Mouse (Mus musculus): ENCODE results near the gene Ntm.
A peak's percentile ranks its signal among the peaks of the same experiment; 100 is the strongest.

Gene Ntm

DNA sequence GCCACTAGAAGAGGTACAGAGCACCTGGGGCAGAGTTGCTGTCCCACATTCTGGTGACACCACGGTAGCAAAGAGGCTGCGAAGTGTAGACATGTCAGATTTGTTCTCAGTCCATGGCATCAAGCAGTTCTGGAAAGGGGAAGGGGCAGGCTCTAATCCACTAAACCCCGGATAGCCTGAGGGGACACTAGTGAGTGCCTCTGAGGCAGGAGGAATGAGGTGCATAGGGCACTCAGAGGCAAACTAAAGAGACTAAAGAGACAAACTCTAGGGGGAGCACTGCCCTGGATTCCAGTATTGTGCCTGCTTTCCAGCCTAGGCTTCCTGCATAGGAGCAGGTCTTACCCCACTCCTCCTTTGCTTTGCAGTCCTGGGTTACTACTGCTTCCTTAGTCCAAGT is 926.5 kb downstream of the Ntm start:
- DNase-seq (ENCODE audit: low read depth, low spot score) = no peak

DNA sequence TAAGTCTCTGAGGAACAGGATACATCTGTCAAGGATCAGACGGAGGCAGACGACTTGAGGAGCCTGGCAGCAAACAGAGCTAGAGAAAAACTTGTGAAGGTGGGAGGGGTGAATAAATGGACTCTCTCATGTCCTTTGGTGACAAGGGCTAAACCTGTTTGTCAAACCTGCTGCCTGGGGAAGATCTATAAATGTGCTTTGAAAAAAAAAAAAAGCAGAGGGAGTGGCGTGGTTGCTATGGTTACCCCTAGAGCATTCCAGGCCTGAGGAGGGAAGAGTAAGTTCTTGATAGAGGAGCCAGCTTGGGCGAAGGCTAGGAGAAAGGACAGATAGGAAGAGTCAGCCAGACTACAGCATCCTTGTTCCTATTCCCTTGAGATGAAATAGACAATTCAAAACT is 926.9 kb downstream of the Ntm start:
- DNase-seq (ENCODE audit: low read depth, low spot score) = no peak

- no peak for DNase-seq (ENCODE audit: low read depth, low spot score)
Observed at GRCm38 (mm10) chr9:29026410-29026809, 936.5 kb downstream of the Ntm start.

DNA sequence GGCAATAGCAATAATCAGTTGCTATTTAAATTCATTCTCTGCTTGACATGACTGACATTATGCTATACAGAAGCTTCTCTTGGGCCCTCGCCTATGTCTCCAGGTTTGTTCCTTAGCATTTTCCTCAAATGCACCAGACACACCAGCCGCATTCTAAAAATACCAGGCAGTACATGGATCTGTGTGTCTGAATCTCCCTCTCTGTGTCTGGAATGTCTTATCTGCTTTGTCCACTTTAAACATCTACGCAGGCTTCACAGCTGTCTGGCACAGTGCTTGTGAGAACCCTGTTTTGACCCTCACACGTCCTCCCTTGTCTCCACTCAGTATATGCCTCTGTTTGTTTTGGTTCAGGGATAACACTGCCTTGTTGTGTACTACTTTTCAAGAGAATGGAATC is 937.3 kb downstream of the Ntm start:
- no peak for DNase-seq (ENCODE audit: low read depth, low spot score)

GRCm38 (mm10) chr9:29025104-29025503 is 937.8 kb downstream of the Ntm start:
- no peak for DNase-seq (ENCODE audit: low read depth, low spot score)

DNA sequence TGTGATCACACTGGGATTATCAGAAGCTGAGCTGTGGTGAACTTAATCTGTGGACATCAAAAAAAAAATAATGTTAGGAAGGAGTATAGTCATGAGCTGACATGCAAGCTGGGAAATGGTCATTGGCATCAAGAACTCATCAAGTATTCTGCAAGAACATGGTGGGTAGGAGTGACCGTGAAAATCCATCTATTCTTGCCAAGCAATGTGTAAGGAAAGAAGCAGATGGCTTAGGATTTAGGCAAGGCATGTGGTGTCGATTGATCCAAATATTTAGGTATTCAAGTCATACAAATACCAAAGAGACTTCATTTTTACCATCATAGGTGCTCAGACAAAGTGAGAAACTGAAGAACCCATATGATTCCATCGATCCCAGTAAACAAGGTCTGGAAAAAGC is 946.1 kb downstream of the Ntm start:
- DNase-seq (ENCODE audit: low read depth, low spot score) = no peak

- no peak for DNase-seq (ENCODE audit: low read depth, low spot score)
Observed at GRCm38 (mm10) chr9:29013881-29014280, 949.1 kb downstream of the Ntm start.

DNA sequence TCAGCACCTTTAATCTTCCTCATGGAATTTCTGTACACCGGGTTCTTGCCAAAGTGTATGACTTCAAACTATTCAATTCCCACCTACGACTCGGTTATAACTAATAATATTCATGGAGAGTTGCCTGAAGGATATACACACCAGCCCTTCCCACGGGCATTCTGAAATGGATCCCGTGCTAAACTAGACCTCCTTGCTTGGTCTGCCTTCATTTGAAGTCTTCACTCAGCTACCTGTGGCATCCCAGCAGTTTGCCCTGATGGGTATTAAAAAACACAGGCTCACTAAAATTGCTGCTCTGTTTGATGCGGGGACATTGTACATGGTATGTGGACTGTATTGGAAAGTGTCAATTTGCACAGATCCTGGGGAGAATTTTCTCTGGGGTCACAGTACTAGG is 950.4 kb downstream of the Ntm start:
- no peak for DNase-seq (ENCODE audit: low read depth, low spot score)

GRCm38 (mm10) chr9:29011476-29011875 is 951.5 kb downstream of the Ntm start:
- DNase-seq (ENCODE audit: low read depth, low spot score) = no peak

GRCm38 (mm10) chr9:29004534-29004933 is 958.4 kb downstream of the Ntm start:
- no peak for DNase-seq (ENCODE audit: low read depth, low spot score)

GRCm38 (mm10) chr9:28999951-29000351 is 963.0 kb downstream of the Ntm start:
- DNase-seq (ENCODE audit: low read depth, low spot score) = peak; percentile 40

- DNase-seq (ENCODE audit: low read depth, low spot score) = no peak
Observed at GRCm38 (mm10) chr9:28977275-28977674, 985.7 kb downstream of the Ntm start.

DNA sequence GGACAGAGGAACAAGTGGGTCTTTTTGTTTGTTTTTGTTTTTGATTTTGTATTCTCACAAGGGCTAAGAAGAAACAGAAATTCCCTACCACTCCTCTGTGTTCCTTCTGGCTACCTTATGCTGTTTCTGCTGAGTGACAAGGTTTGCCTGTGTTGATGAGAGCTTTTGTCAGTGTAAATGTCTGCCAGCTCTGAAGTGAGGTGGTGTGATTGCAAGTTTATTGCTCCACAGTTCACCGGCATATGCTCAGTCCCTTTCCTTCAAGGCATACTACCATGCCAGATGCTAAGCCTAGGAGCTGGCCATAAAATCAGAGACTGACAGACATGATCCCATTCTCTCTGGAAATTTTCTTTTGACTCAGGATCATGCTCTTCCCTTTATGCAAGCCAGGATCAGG is 993.5 kb downstream of the Ntm start:
- no peak for DNase-seq (ENCODE audit: low read depth, low spot score)
